Mouse (Mus musculus) thymus, postnatal 4 days (tissue): Measurements from ENCODE around the gene Abhd17c.

Experiments used
- DNase-seq: peaks from one replicate; pipeline ENCODE4 v3.0.0; 2021

Abhd17c gene

GRCm38 (mm10) chr7:84059799-84060198 lies 91.9 kb downstream of the Abhd17c start:
- DNase-seq = no peak
